Mouse (Mus musculus): ENCODE data around the gene Spata25. TPM values are rescaled to one million over a fixed set of nuclear protein-coding genes. Genes with fewer than 3 reads are reported as not detected.

Gene Spata25
- polyA plus RNA-seq, 1 experiment: not detected

GRCm38 (mm10) chr2:164784869-164785420, 43.4 kb downstream of the Spata25 start:
- no peaks in the 10 kb centered on the region for H3K9me3 ChIP-seq (ENCODE audit: control insufficient read depth, low read length)
- TF ChIP-seq TAL1 (IDR thresholded peaks at IDR 0.05; ENCODE audit: low read length): no peak
- no peak for TF ChIP-seq GATA1 (IDR thresholded peaks at IDR 0.05; ENCODE audit: low read length)
- H3K4me1 ChIP-seq (ENCODE audit: control insufficient read depth): peaks cover 55% of the 10 kb centered on the region
- peaks cover 66% of the 10 kb centered on the region for H3K27me3 ChIP-seq (ENCODE audit: control insufficient read depth)
- H3K4me3 ChIP-seq (replicated peaks): peak overlapping the region; percentile 72
- peaks cover 18% of the 10 kb centered on the region for H3K36me3 ChIP-seq (ENCODE audit: control insufficient read depth)

- Histone ChIP-seq H3K4me1 (ENCODE audit: control insufficient read depth) (peaks cover 54% of the 10 kb centered on the region), H3K4me3 (replicated peaks) (no peak overlapping the region), H3K27me3 (ENCODE audit: control insufficient read depth) (peaks cover 75% of the 10 kb centered on the region), H3K9me3 (ENCODE audit: control insufficient read depth, low read length) (no peaks in the 10 kb centered on the region), H3K36me3 (ENCODE audit: control insufficient read depth) (peaks cover 12% of the 10 kb centered on the region)
- TF ChIP-seq GATA1 (IDR thresholded peaks at IDR 0.05; ENCODE audit: low read length) (no peak), TAL1 (IDR thresholded peaks at IDR 0.05; ENCODE audit: low read length) (no peak)
These were observed 44.3 kb downstream of the Spata25 start for GRCm38 (mm10) chr2:164783926-164784581.

GRCm38 (mm10) chr2:164781876-164782275, 46.5 kb downstream of the Spata25 start:
- H3K36me3 ChIP-seq (ENCODE audit: control insufficient read depth): no peaks in the 10 kb centered on the region
- H3K9me3 ChIP-seq (ENCODE audit: control insufficient read depth, low read length): peaks cover 4% of the 10 kb centered on the region; the same call in 1 of the 2 replicates
- TF ChIP-seq TAL1 (IDR thresholded peaks at IDR 0.05; ENCODE audit: low read length) (no peak), GATA1 (IDR thresholded peaks at IDR 0.05; ENCODE audit: low read length) (no peak)
- peaks cover 38% of the 10 kb centered on the region for H3K4me1 ChIP-seq (ENCODE audit: control insufficient read depth)
- peaks cover 93% of the 10 kb centered on the region for H3K27me3 ChIP-seq (ENCODE audit: control insufficient read depth)
- H3K4me3 ChIP-seq (replicated peaks): no peak overlapping the region

- Histone ChIP-seq H3K9me3 (ENCODE audit: control insufficient read depth, low read length) (peaks cover 4% of the 10 kb centered on the region; the same call in 1 of the 2 replicates), H3K4me3 (replicated peaks) (no peak within 1 kb of the TSS), H3K4me1 (ENCODE audit: control insufficient read depth) (peaks cover 30% of the 10 kb centered on the region), H3K36me3 (ENCODE audit: control insufficient read depth) (peaks cover 8% of the 10 kb centered on the region), H3K27me3 (ENCODE audit: control insufficient read depth) (peaks cover 81% of the 10 kb centered on the region)
- TF ChIP-seq TAL1 (IDR thresholded peaks at IDR 0.05; ENCODE audit: low read length): no peak
- TF ChIP-seq GATA1 (IDR thresholded peaks at IDR 0.05; ENCODE audit: low read length): no peak
These were observed 48.8 kb downstream of the Spata25 start, which contains the start of gene Tnnc2 for GRCm38 (mm10) chr2:164779481-164780086. Tnnc2 (minus strand) TSS chr2:164779967.

- Histone ChIP-seq H3K27me3 (ENCODE audit: control insufficient read depth) (peaks cover 73% of the 10 kb centered on the region), H3K4me3 (replicated peaks) (no peak overlapping the region), H3K4me1 (ENCODE audit: control insufficient read depth) (peaks cover 31% of the 10 kb centered on the region), H3K36me3 (ENCODE audit: control insufficient read depth) (peaks cover 16% of the 10 kb centered on the region), H3K9me3 (ENCODE audit: control insufficient read depth, low read length) (peaks cover 4% of the 10 kb centered on the region; the same call in 1 of the 2 replicates)
- TF ChIP-seq GATA1 (IDR thresholded peaks at IDR 0.05; ENCODE audit: low read length) (no peak), TAL1 (IDR thresholded peaks at IDR 0.05; ENCODE audit: low read length) (no peak)
These were observed 49.5 kb downstream of the Spata25 start for GRCm38 (mm10) chr2:164778809-164779208.

- Histone ChIP-seq H3K36me3 (ENCODE audit: control insufficient read depth) (peaks cover 25% of the 10 kb centered on the region), H3K27me3 (ENCODE audit: control insufficient read depth) (peaks cover 66% of the 10 kb centered on the region), H3K4me3 (replicated peaks) (no peak overlapping the region), H3K4me1 (ENCODE audit: control insufficient read depth) (peaks cover 38% of the 10 kb centered on the region), H3K9me3 (ENCODE audit: control insufficient read depth, low read length) (peaks cover 4% of the 10 kb centered on the region; the same call in 1 of the 2 replicates)
- TF ChIP-seq GATA1 (IDR thresholded peaks at IDR 0.05; ENCODE audit: low read length): no peak
- no peak for TF ChIP-seq TAL1 (IDR thresholded peaks at IDR 0.05; ENCODE audit: low read length)
These were observed 50.4 kb downstream of the Spata25 start for GRCm38 (mm10) chr2:164778015-164778287.

- no peak overlapping the region for H3K4me3 ChIP-seq (replicated peaks)
- peaks cover 4% of the 10 kb centered on the region; the same call in 1 of the 2 replicates for H3K9me3 ChIP-seq (ENCODE audit: control insufficient read depth, low read length)
- H3K27me3 ChIP-seq (ENCODE audit: control insufficient read depth): peaks cover 61% of the 10 kb centered on the region
- TF ChIP-seq TAL1 (IDR thresholded peaks at IDR 0.05; ENCODE audit: low read length) (no peak), GATA1 (IDR thresholded peaks at IDR 0.05; ENCODE audit: low read length) (no peak)
- peaks cover 30% of the 10 kb centered on the region for H3K36me3 ChIP-seq (ENCODE audit: control insufficient read depth)
- H3K4me1 ChIP-seq (ENCODE audit: control insufficient read depth): peaks cover 43% of the 10 kb centered on the region
These were observed 50.9 kb downstream of the Spata25 start for GRCm38 (mm10) chr2:164777246-164778014.

GRCm38 (mm10) chr2:164776801-164777200, 51.5 kb downstream of the Spata25 start:
- Histone ChIP-seq H3K27me3 (ENCODE audit: control insufficient read depth) (peaks cover 55% of the 10 kb centered on the region), H3K9me3 (ENCODE audit: control insufficient read depth, low read length) (peaks cover 4% of the 10 kb centered on the region; the same call in 1 of the 2 replicates), H3K4me1 (ENCODE audit: control insufficient read depth) (peaks cover 47% of the 10 kb centered on the region), H3K36me3 (ENCODE audit: control insufficient read depth) (peaks cover 36% of the 10 kb centered on the region), H3K4me3 (replicated peaks) (no peak overlapping the region)
- TF ChIP-seq TAL1 (IDR thresholded peaks at IDR 0.05; ENCODE audit: low read length) (no peak), GATA1 (IDR thresholded peaks at IDR 0.05; ENCODE audit: low read length) (no peak)

Other genes with a start within 250 kb of the Spata25 start
- gene Wfdc6a, start 243.1 kb downstream of the Spata25 start, polyA plus RNA-seq (2012): not detected in 2 replicates
- not detected in 2 replicates for gene Eppin, start 234.9 kb downstream of the Spata25 start, polyA plus RNA-seq (2012)
- gene Wfdc6b, start 215.0 kb downstream of the Spata25 start, polyA plus RNA-seq (2012): not detected in 2 replicates
- not detected in 2 replicates for gene Wfdc8, start 214.9 kb downstream of the Spata25 start, polyA plus RNA-seq (2012)
- 0.05 TPM in 1 of 2 replicates, not detected in the other for gene Wfdc16, start 189.7 kb downstream of the Spata25 start, polyA plus RNA-seq (2012)
- not detected in 2 replicates for gene Wfdc10, start 172.5 kb downstream of the Spata25 start, polyA plus RNA-seq (2012)
- gene Wfdc9, start 172.0 kb downstream of the Spata25 start, polyA plus RNA-seq (2012): not detected in 2 replicates
- not detected in 2 replicates for gene Wfdc11, start 154.4 kb downstream of the Spata25 start, polyA plus RNA-seq (2012)
- gene Wfdc13, start 143.4 kb downstream of the Spata25 start, polyA plus RNA-seq (2012): not detected in 2 replicates
- gene Spint4, start 130.0 kb downstream of the Spata25 start, polyA plus RNA-seq (2012): not detected in 2 replicates
- not detected in 2 replicates for gene Spint5, start 113.2 kb downstream of the Spata25 start, polyA plus RNA-seq (2012)
- 0.04 and 0.07 TPM in 2 replicates for gene Wfdc3, start 82.6 kb downstream of the Spata25 start, polyA plus RNA-seq (2012)
- gene Dnttip1, start 82.6 kb downstream of the Spata25 start, polyA plus RNA-seq (2012): 16.3 and 17.4 TPM in 2 replicates
- 158 and 179 TPM in 2 replicates for gene Ube2c, start 58.6 kb downstream of the Spata25 start, polyA plus RNA-seq (2012)
- gene Tnnc2, start 48.6 kb downstream of the Spata25 start, polyA plus RNA-seq (2012): not detected in 2 replicates
- 1.5 and 2.4 TPM in 2 replicates for gene Snx21, start 42.7 kb downstream of the Spata25 start, polyA plus RNA-seq (2012)
- gene Acot8, start 23.7 kb downstream of the Spata25 start, polyA plus RNA-seq (2012): 7.0 and 9.2 TPM in 2 replicates
- 0.08 and 0.10 TPM in 2 replicates for gene Zswim3, start 23.4 kb downstream of the Spata25 start, polyA plus RNA-seq (2012)
- gene Zswim1, start 5.9 kb downstream of the Spata25 start, polyA plus RNA-seq (2012): 0.69 and 0.71 TPM in 2 replicates
- gene Ctsa, start 4.3 kb upstream of the Spata25 start, polyA plus RNA-seq (2012): 6.9 and 7.3 TPM in 2 replicates
- 0.10 and 0.14 TPM in 2 replicates for gene Neurl2, start 4.9 kb upstream of the Spata25 start, polyA plus RNA-seq (2012)
- 0.32 and 0.70 TPM in 2 replicates for gene Pltp, start 29.2 kb upstream of the Spata25 start, polyA plus RNA-seq (2012)
- 24.3 and 28.7 TPM in 2 replicates for gene Pcif1, start 50.8 kb upstream of the Spata25 start, polyA plus RNA-seq (2012)
- gene Zfp335, start 83.2 kb upstream of the Spata25 start, polyA plus RNA-seq (2012): 5.2 and 5.8 TPM in 2 replicates
- gene Mmp9, start 112.2 kb upstream of the Spata25 start, polyA plus RNA-seq (2012): 0.04 TPM in 1 of 2 replicates, not detected in the other
- not detected in 2 replicates for gene Slc12a5, start 132.3 kb upstream of the Spata25 start, polyA plus RNA-seq (2012)
- gene Ncoa5, start 206.3 kb upstream of the Spata25 start, polyA plus RNA-seq (2012): 1.7 and 1.8 TPM in 2 replicates
- gene Cd40, start 227.1 kb upstream of the Spata25 start, polyA plus RNA-seq (2012): 0.02 TPM in 1 of 2 replicates, not detected in the other

All from erythroblast, embryonic 14.5 days (primary cell).